In genomic region chr4:111686951-111687350, GRCm38 (mm10) we compare ENCODE assay signal across 8 mouse cellular contexts. TPM values are rescaled to one million over a fixed set of nuclear protein-coding genes. Genes with fewer than 3 reads are reported as not detected.
A peak's percentile ranks its signal among the peaks of the same experiment; 100 is the strongest.
DNase-seq lines count a peak whose midpoint lies in the region; ATAC-seq and TF ChIP-seq lines count a peak whose summit lies in the region.

No protein-coding gene starts in this region.

- no peak for ATAC-seq in liver, embryonic 16.5 days (ENCODE audit: low read depth)
- peak; percentile 69 for ATAC-seq in neural tube, embryonic 12.5 days (ENCODE audit: low FRiP score, low read depth)

- H3K4me2 ChIP-seq in liver, embryonic 16.5 days (ENCODE audit: low read depth, low read length) = peak overlapping the region; percentile 10; the same call in 1 of the 2 replicates
- H3K4me2 ChIP-seq in neural tube, embryonic 12.5 days (replicated peaks) = peak overlapping the region; percentile 39

- peak; percentile 53; the same call in 1 of the 2 replicates for TF ChIP-seq EP300 in heart, adult 2 months (IDR thresholded peaks at IDR 0.05; ENCODE audit: insufficient read depth, low read depth, low read length)

- no peak overlapping the region for H3K27ac ChIP-seq in heart, adult 2 months
- H3K27ac ChIP-seq in kidney, adult 2 months (ENCODE audit: insufficient read depth, low read depth, low read length) = no peak overlapping the region
- H3K27ac ChIP-seq in liver, embryonic 16.5 days (ENCODE audit: low read length) = no peak overlapping the region
- H3K27ac ChIP-seq in neural tube, embryonic 12.5 days = no peak overlapping the region

- TF ChIP-seq POLR2A in heart, adult 2 months (IDR thresholded peaks at IDR 0.05; ENCODE audit: insufficient read depth, low read depth, low read length) = no peak
- no peak for TF ChIP-seq POLR2A in kidney, adult 2 months (IDR thresholded peaks at IDR 0.05; ENCODE audit: low read depth, low read length)

- peak; percentile 73 for TF ChIP-seq CTCF in heart, adult 2 months (IDR thresholded peaks at IDR 0.05)
- peak; percentile 86 for TF ChIP-seq CTCF in kidney, adult 2 months (conservative IDR thresholded peaks at IDR 0.05; ENCODE audit: insufficient read depth, insufficient read length, low read depth, low read length)

- no peaks in the 10 kb centered on the region for H3K27me3 ChIP-seq in heart, adult 2 months (ENCODE audit: control insufficient read depth, insufficient read depth, low read length)
- H3K27me3 ChIP-seq in kidney, adult 2 months (replicated peaks; ENCODE audit: control insufficient read depth, insufficient read depth, low read length) = no peaks in the 10 kb centered on the region; the same call in 1 of the 2 replicates
- no peaks in the 10 kb centered on the region for H3K27me3 ChIP-seq in liver, embryonic 16.5 days (ENCODE audit: control insufficient read depth, insufficient read depth, low read depth, low read length)
- H3K27me3 ChIP-seq in neural tube, embryonic 12.5 days (replicated peaks) = no peaks in the 10 kb centered on the region

- intact Hi-C loops in heart, adult 2 months (cut with DNase I) = loop anchor here (2.0 to 5.0 kb wide), 2 partner anchors 32 to 120 kb away; partner anchors contain the start of gene Spata6

- DNase-seq in 3134 (ENCODE audit: extremely low read depth, insufficient read length, low spot score) (peak; percentile 7), ES-CJ7 (ENCODE audit: low read depth, low spot score) (peak; percentile 90)
- peak; percentile 63 to 69 for DNase-seq in cerebellum, postnatal 14 days
- peak; percentile 45 to 61 for DNase-seq in heart, adult 2 months
- DNase-seq in kidney, adult 2 months = peak; percentile 56
- peak; percentile 8 to 53 for DNase-seq in thymus, postnatal 10 days (ENCODE audit: low spot score in 2 of 2)

- H3K36me3 ChIP-seq in heart, adult 2 months (ENCODE audit: control insufficient read depth, insufficient read depth, low read length) = no peaks in the 10 kb centered on the region
- H3K36me3 ChIP-seq in kidney, adult 2 months (ENCODE audit: control insufficient read depth, insufficient read depth, low read length) = no peaks in the 10 kb centered on the region
- no peaks in the 10 kb centered on the region for H3K36me3 ChIP-seq in liver, embryonic 16.5 days (ENCODE audit: control insufficient read depth, insufficient read depth)
- no peaks in the 10 kb centered on the region for H3K36me3 ChIP-seq in neural tube, embryonic 12.5 days

- no peaks in the 10 kb centered on the region for H3K79me2 ChIP-seq in heart, adult 2 months (replicated peaks; ENCODE audit: control insufficient read depth, insufficient read depth, low read length)

- WGBS in heart, adult 2 months = 5% methylated on average over 9 of the region's 9 CpGs
- 6% methylated on average over 9 of the region's 9 CpGs for WGBS in kidney, adult 2 months
- 10% methylated on average over 9 of the region's 9 CpGs for WGBS in liver, embryonic 16.5 days (ENCODE audit: insufficient replicate concordance)
- 7% methylated on average over 9 of the region's 9 CpGs for WGBS in neural tube, embryonic 12.5 days

- H3K9ac ChIP-seq in heart, adult 2 months (ENCODE audit: low read depth, low read length) = peak overlapping the region; percentile 26
- H3K9ac ChIP-seq in liver, embryonic 16.5 days (ENCODE audit: low read depth, low read length) = no peak overlapping the region
- no peak overlapping the region for H3K9ac ChIP-seq in neural tube, embryonic 12.5 days

- peak overlapping the region; percentile 45; the same call in 1 of the 2 replicates for H3K4me3 ChIP-seq in heart, adult 2 months
- peak overlapping the region; percentile 44; the same call in 1 of the 2 replicates for H3K4me3 ChIP-seq in kidney, adult 2 months (ENCODE audit: insufficient read depth, low read depth, low read length)
- H3K4me3 ChIP-seq in liver, embryonic 16.5 days (ENCODE audit: low read depth, low read length) = no peak overlapping the region
- H3K4me3 ChIP-seq in neural tube, embryonic 12.5 days = no peak overlapping the region

- peaks cover 2% of the 10 kb centered on the region; the same call in 1 of the 2 replicates for H3K4me1 ChIP-seq in heart, adult 2 months (ENCODE audit: control insufficient read depth, insufficient read depth, low read length)
- no peaks in the 10 kb centered on the region for H3K4me1 ChIP-seq in kidney, adult 2 months (ENCODE audit: control insufficient read depth, insufficient read depth, low read length)
- H3K4me1 ChIP-seq in liver, embryonic 16.5 days (ENCODE audit: control insufficient read depth, low read depth, low read length) = no peaks in the 10 kb centered on the region
- peaks cover 4% of the 10 kb centered on the region; the same call in 1 of the 2 replicates for H3K4me1 ChIP-seq in neural tube, embryonic 12.5 days

- H3K9me3 ChIP-seq in liver, embryonic 16.5 days (replicated peaks; ENCODE audit: control insufficient read depth, low read length) = no peaks in the 10 kb centered on the region
- H3K9me3 ChIP-seq in neural tube, embryonic 12.5 days = no peaks in the 10 kb centered on the region

RNA-seq across cellular contexts. Expression of gene Spata6, which starts 32.8 kb away (rescaled TPM):
- 1 to 10 TPM; 7.3 to 7.6 TPM for total RNA-seq in heart, adult 2 months (2021)
- polyA plus RNA-seq in heart, adult 2 months (2012; rRNA removed) = 5.4 and 6.6 TPM in 2 replicates
- polyA plus RNA-seq in kidney, adult 2 months (2012; rRNA removed) = 13.7 and 19.4 TPM in 2 replicates
- polyA plus RNA-seq in liver, embryonic 16.5 days (2015; fragmentation: Nextera tagmentation; extraction: Ambion mirVana) = 2.9 and 3.0 TPM in 2 replicates
- polyA plus RNA-seq in neural tube, embryonic 12.5 days (2016; fragmentation: Nextera tagmentation; extraction: Ambion mirVana) = 17.8 and 22.4 TPM in 2 replicates

Comparison
In these comparisons a context has a peak if more than half of its experiments do, and no peak if none do; other contexts are left out.
1. DNase-seq: peak in every context shown above with its lines; median percentile 90 in ES-CJ7; 66 in cerebellum, postnatal 14 days; 56 in kidney, adult 2 months; 53 in heart, adult 2 months; 30 in thymus, postnatal 10 days; 7 in 3134.
2. H3K4me3 ChIP-seq: peak in heart, adult 2 months (single experiment) and kidney, adult 2 months (single experiment); none in liver, embryonic 16.5 days (single experiment) and neural tube, embryonic 12.5 days (single experiment).